Mouse (Mus musculus) forebrain, embryonic 15.5 days (tissue): ENCODE results near the gene Pilrb2. TPM values are rescaled to one million over a fixed set of nuclear protein-coding genes. Genes with fewer than 3 reads are reported as not detected.
"Not testable (repeated sequence)": the region's sequence is repeated elsewhere in the genome, so short reads cannot be mapped to it uniquely, and the experiment has no call there.

Source experiments
- ATAC-seq: fragments of 200-750 bp; cut with Nextera tagmentation; replicated peaks from 2 replicates; pipeline ENCODE4 v1.8.0; 2017; ENCODE audit warnings: mild to moderate bottlenecking, moderate TSS enrichment, moderate library complexity
- H3K27ac ChIP-seq: fragments of 300-500 bp; sonication (generic); replicated peaks from 2 replicates; pipeline ENCODE4 v1.5.1; 2015; ENCODE audit warnings: mild to moderate bottlenecking, inconsistent platforms
- H3K27me3 ChIP-seq: fragments of 300-500 bp; sonication (generic); 2 replicates; pipeline ENCODE4 v1.6.1; 2015; ENCODE audit warnings: inconsistent platforms
- H3K36me3 ChIP-seq: fragments of 300-500 bp; sonication (generic); 2 replicates; pipeline ENCODE4 v1.6.1; 2015; ENCODE audit warnings: mild to moderate bottlenecking, inconsistent platforms
- H3K4me1 ChIP-seq: fragments of 300-500 bp; sonication (generic); 2 replicates; pipeline ENCODE4 v1.6.1; 2015; ENCODE audit warnings: inconsistent platforms
- H3K4me2 ChIP-seq: fragments of 300-500 bp; sonication (generic); replicated peaks from 2 replicates; pipeline ENCODE4 v1.6.1; 2015; ENCODE audit warnings: mild to moderate bottlenecking, inconsistent platforms
- H3K4me3 ChIP-seq: fragments of 300-500 bp; sonication (generic); 2 replicates; pipeline ENCODE4 v1.5.1; 2015; ENCODE audit warnings: mild to moderate bottlenecking, inconsistent platforms
- H3K9ac ChIP-seq: fragments of 300-500 bp; sonication (generic); replicated peaks from 2 replicates; pipeline ENCODE4 v1.6.1; 2015; ENCODE audit warnings: mild to moderate bottlenecking, inconsistent platforms
- H3K9me3 ChIP-seq: fragments of 300-500 bp; sonication (generic); 2 replicates; pipeline ENCODE4 v1.6.1; 2016; ENCODE audit warnings: inconsistent platforms
- WGBS: fragments of 180-500 bp; shearing (Covaris S2); methylation state at CpG from one replicate; pipeline ENCODE4 v1.1.7; 2015; ENCODE audit warnings: mixed read lengths; 5-methylcytosine and 5-hydroxymethylcytosine counted together
- polyA plus RNA-seq: library from polyadenylated mRNA; unstranded; fragments of >200 nt; fragmentation: Nextera tagmentation; extraction: Ambion mirVana; gene quantifications from 2 replicates; pipeline ENCODE4 v1.2.1, GENCODE M21; 2015

The Pilrb2 gene
- not detected in 2 replicates for polyA plus RNA-seq

DNA sequence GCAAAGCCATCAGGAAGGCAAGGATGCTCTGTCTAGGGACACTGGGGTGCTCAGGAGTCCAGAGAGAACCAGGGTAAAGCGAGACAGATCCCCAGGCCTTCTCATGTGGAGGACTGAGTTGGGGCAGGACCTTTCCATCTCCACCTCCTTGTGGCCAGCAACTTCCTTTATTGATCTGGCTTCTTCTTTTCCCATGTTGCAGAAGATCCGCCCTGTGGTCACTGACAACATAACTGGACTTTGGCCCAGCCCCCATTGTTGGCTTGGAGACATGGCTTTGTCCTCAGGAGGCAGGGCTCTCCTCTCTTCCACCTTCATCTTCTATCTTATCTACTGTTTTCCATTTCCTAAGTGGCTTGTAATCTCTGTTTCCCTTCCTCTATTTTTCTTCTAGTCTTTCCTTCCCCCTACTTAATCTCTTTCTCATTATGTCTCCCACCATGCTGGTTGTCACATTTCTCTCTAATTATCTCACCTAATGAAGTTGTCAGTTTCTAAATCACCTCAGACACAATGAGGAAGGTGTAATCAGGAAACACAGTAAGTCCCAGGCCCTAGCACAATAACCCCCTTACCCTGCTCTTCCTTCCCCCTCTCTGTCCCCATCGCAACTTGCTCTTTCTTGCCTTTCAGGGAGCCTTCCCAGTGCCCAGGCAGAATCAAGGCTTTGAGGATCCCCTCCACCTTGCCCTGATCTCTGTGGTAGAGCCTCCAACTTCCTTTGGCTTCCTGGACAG, at the start of gene Pilrb2:
TSS of gene Pilrb2 (minus strand) at position 172 of the 737 bp plus-strand sequence.
- H3K4me3 ChIP-seq, H3K9ac ChIP-seq, ATAC-seq, H3K9me3 ChIP-seq, H3K27ac ChIP-seq, H3K4me1 ChIP-seq, H3K36me3 ChIP-seq, H3K27me3 ChIP-seq, H3K4me2 ChIP-seq: not testable (repeated sequence)
- WGBS, result 73% methylated on average over 3 of the region's 3 CpGs

DNA sequence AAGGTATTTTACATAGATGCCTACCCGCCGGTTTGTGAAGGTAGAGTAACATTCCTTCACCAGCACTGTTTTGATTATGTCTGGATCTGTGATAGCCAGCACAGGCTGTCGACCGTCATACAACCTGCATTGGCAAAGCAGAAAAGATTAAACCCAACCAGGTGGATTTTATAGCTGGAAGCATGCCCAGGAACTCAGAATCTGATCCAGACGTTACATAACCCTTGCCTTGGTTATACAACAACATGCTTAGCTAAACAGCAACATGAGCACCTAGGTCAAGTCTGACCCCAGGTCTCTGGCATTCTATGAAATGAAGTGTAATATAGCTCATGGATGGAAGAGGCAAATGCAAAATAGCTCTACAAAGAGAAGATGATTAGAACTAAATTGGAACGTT, 43.9 kb upstream of the Pilrb2 start:
- Histone ChIP-seq H3K27ac (no peak overlapping the region), H3K36me3 (no peaks in the 10 kb centered on the region), H3K9ac (no peak overlapping the region), H3K27me3 (no peaks in the 10 kb centered on the region), H3K4me2 (no peak overlapping the region), H3K4me1 (no peaks in the 10 kb centered on the region), H3K4me3 (no peak overlapping the region), H3K9me3 (no peaks in the 10 kb centered on the region)
- WGBS, result 79% methylated on average over 6 of the region's 6 CpGs
- ATAC-seq, result no peak

DNA sequence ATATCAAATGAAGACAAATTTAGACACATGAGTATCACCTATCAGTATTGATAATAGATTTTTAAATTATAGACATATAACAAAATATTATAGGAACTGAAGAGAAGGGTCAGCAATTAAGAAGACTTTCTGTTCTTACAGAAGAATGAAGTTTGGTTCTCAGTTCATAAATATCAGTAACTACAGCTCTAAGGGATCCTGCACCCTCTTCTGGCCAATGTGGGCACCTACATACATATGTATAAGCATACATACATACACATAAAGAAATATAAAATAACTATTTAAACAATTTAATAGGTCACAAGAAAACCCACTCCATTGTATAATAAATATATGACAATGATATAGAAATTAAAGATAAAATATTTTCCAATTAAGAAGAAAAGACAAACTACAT, 42.9 kb upstream of the Pilrb2 start:
- Histone ChIP-seq H3K9ac (no peak overlapping the region), H3K9me3 (no peaks in the 10 kb centered on the region), H3K4me1 (no peaks in the 10 kb centered on the region), H3K27ac (no peak overlapping the region), H3K36me3 (no peaks in the 10 kb centered on the region), H3K27me3 (no peaks in the 10 kb centered on the region), H3K4me2 (no peak overlapping the region), H3K4me3 (no peak overlapping the region)
- ATAC-seq, result no peak

DNA sequence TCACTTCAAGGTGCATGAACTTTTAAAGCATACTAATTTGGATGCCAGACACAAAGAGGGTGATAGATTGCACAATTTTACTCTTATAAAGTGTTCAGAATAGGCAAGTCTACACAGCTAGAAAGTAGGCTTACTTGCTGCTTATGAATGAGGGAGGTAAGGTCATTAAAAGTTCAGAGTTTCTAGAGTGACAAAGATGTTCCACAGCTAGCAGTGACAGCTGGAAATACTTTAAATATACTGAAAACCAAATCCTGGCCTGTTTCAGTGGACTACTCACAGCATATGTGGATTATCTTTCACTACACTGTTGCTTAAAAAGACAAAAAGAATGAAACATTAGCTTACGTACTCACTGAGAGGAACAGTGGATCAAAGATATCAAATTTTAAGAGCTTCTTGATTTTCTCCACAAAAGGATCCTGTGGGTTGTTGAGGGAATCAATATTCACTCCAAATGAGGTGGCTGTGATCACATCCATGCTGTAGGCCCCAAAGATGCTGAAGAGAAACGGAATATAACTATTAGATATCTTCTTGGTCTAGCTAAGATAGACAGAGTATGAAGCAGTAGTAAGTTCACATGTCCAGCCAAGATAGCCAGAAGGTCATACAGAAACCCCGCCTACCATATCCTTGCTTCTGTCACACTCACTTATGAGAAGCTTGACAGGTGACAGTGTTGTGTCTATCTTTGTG, 38.1 kb upstream of the Pilrb2 start:
- Histone ChIP-seq H3K4me1 (no peaks in the 10 kb centered on the region), H3K36me3 (no peaks in the 10 kb centered on the region), H3K9me3 (no peaks in the 10 kb centered on the region), H3K9ac (no peak overlapping the region), H3K4me2 (no peak overlapping the region), H3K27me3 (no peaks in the 10 kb centered on the region), H3K27ac (no peak overlapping the region), H3K4me3 (no peak overlapping the region)
- ATAC-seq, result no peak
- 88% methylated on average over 3 of the region's 3 CpGs for WGBS

DNA sequence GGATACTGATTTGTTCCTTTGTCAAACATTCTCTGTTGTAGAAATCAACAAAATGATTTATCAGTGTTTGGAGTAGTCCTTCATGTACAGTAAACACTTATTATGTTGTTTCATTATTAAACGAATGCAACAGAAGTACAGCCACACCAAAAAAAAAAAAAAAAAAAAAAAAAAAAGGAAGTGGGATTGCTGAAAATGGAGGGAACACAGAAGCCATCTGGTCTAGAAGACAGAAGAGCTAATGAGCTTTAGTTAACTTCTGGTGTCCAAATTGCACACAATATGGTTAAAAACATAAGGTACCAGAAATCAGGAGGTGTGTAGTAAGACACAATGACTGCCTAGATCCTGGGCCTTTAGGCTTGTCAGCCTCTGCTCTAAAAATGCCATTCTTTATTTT, 26.2 kb upstream of the Pilrb2 start:
- H3K4me1 ChIP-seq, result no peaks in the 10 kb centered on the region
- no peak overlapping the region for H3K4me2 ChIP-seq
- H3K4me3 ChIP-seq, result no peak overlapping the region
- ATAC-seq, result no peak
- H3K36me3 ChIP-seq, result no peaks in the 10 kb centered on the region
- WGBS, result 58% methylated on average over 1 of the region's 1 CpGs
- 0 out of 2 replicates have a peak, but pooled peaks cover 4% of the 10 kb centered on the region for H3K27me3 ChIP-seq
- H3K9me3 ChIP-seq, result no peaks in the 10 kb centered on the region
- no peak overlapping the region for H3K27ac ChIP-seq
- H3K9ac ChIP-seq, result no peak overlapping the region

DNA sequence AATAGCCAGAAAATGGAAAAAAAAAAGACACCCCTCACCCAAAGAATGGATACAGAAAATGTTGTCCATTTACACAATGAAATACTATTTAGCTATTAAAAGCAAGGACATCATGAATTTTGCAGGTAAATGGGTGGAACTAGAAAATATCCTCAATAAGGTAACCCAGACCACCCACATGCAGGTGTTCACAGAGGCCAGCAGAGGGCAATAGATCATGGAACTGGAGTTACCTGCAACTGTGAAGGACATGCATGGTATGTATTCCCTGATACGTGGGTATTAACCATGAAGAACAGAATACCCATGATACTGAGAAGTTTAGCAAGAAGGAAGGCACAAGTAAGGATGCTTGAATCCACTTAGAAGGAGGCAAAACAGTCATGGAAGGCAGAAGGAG, 21.3 kb upstream of the Pilrb2 start:
- WGBS, result 41% methylated on average over 1 of the region's 1 CpGs
- Histone ChIP-seq H3K27ac (no peak overlapping the region), H3K4me1 (no peaks in the 10 kb centered on the region), H3K36me3 (no peaks in the 10 kb centered on the region), H3K4me3 (no peak overlapping the region), H3K9me3 (no peaks in the 10 kb centered on the region), H3K9ac (no peak overlapping the region), H3K27me3 (0 out of 2 replicates have a peak, but pooled peaks cover 4% of the 10 kb centered on the region), H3K4me2 (no peak overlapping the region)
- no peak for ATAC-seq

DNA sequence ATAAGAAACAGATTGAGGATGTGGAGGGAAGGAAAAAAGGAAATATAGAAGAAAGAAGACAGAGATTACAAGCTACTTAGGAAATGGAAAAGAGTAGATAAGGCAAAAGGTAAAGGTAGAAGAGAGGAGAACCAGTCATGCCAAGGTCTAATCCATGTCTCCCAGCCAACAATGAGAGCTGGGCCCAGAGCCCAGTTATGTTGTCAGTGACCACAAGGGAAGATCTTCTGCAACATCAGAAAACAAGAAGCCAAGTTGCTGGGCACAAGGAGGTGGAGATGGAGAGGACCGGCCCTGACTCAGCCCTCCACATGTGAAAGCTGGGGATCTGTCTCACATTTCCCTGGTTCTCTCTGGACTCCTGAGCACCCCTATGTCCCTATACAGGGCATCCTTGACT, 16.1 kb upstream of the Pilrb2 start:
- Histone ChIP-seq H3K27ac (no peak overlapping the region), H3K36me3 (no peaks in the 10 kb centered on the region), H3K27me3 (no peaks in the 10 kb centered on the region), H3K4me2 (no peak overlapping the region), H3K4me3 (no peak overlapping the region), H3K9me3 (no peaks in the 10 kb centered on the region), H3K9ac (no peak overlapping the region), H3K4me1 (no peaks in the 10 kb centered on the region)
- 95% methylated on average over 1 of the region's 1 CpGs for WGBS
- ATAC-seq, result no peak

DNA sequence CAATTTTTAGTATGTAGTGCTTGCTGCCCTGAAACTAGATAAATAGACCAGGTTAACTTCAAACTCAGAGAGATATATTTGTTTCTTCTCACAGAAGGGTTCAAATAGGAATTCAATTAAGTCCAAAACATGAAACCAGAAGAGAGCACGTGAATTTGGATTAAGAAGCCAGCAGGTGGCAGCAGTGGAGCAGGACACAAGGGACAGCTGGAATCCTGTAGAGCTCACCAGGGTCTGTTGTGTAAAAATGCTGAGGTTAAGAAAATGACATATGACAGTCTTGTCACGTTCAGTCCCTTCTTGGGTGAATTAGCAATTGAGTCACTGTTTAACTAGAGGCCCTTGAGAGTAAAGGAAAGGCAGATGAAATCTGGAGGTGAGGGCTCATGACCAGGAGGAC, 14.3 kb upstream of the Pilrb2 start:
- Histone ChIP-seq H3K4me2 (no peak overlapping the region), H3K36me3 (no peaks in the 10 kb centered on the region), H3K4me3 (no peak overlapping the region), H3K9me3 (no peaks in the 10 kb centered on the region), H3K9ac (no peak overlapping the region), H3K27ac (no peak overlapping the region), H3K4me1 (no peaks in the 10 kb centered on the region), H3K27me3 (no peaks in the 10 kb centered on the region)
- ATAC-seq, result no peak
- 12% methylated on average over 2 of the region's 2 CpGs for WGBS

DNA sequence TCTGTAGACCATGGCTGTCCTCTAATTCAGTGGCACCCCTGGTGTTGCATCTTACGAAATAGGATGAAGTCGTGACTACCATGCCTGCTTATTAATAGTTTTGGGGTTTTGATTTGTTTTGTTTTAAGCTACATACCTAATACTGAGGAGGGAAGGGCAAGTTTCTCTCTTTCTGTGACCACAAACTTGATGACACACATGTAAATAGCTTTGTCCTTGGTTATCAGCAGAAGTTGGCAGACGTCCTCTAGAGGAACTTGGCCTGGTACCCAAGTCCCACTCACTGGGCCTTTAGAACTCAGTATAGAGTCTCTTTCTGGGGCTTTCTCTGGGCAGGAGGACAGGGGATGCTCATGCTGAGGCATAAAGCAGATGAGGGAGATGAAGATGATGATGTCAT, 11.7 kb upstream of the Pilrb2 start:
- Histone ChIP-seq H3K27me3 (no peaks in the 10 kb centered on the region), H3K4me1 (no peaks in the 10 kb centered on the region), H3K36me3 (no peaks in the 10 kb centered on the region), H3K9me3 (no peaks in the 10 kb centered on the region), H3K4me3 (no peak overlapping the region), H3K27ac (no peak overlapping the region), H3K4me2 (no peak overlapping the region), H3K9ac (no peak overlapping the region)
- WGBS, result 87% methylated on average over 3 of the region's 3 CpGs
- ATAC-seq, result no peak

DNA sequence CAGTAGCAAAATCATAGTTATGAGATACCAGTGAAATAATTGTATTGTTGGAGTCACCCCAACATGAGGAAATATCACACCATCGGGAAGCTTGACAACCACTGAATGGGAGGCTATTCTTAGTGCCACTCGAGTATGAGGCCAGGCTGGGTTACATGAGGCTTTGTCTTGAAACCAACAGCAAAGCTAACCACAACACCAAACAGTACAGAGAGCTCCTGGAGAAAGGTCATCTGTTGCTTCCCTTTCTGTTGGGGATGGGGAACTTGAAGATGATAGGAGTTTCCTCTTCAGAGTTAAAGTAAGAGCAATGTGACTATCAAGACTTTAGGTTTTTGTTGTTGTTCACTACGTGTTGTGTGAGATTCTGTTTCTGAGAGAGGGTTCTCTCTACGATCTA, 11.3 kb upstream of the Pilrb2 start:
- H3K4me1 ChIP-seq, result no peaks in the 10 kb centered on the region
- ATAC-seq, result no peak
- no peak overlapping the region for H3K4me3 ChIP-seq
- no peak overlapping the region for H3K9ac ChIP-seq
- no peaks in the 10 kb centered on the region for H3K36me3 ChIP-seq
- 78% methylated on average over 4 of the region's 4 CpGs for WGBS
- no peak overlapping the region for H3K27ac ChIP-seq
- no peaks in the 10 kb centered on the region for H3K27me3 ChIP-seq
- H3K9me3 ChIP-seq, result no peaks in the 10 kb centered on the region
- no peak overlapping the region for H3K4me2 ChIP-seq

DNA sequence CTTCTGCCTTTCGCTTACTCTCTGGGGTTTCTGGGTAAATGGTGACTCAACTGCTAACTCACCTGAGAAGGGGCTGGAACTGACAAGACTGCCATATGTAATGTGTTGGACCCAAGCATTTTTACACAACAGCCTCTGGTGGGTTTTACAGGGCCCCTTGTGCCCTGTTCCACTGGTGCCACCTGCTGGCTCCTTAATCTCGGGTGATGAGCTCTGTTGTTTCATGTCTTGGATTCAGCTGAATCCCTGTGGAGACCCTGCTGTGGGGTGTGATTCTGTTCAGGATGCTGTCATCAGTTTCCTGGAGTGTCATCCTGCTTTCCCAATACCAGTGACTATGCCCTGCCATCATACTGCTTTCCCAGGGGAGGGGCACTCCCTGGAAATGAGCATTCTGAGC, 6.2 kb upstream of the Pilrb2 start:
- H3K4me2 ChIP-seq, result no peak overlapping the region
- H3K9me3 ChIP-seq, result no peaks in the 10 kb centered on the region
- no peak overlapping the region for H3K27ac ChIP-seq
- H3K27me3 ChIP-seq, result no peaks in the 10 kb centered on the region
- H3K4me1 ChIP-seq, result no peaks in the 10 kb centered on the region
- WGBS, result 60% methylated on average over 2 of the region's 2 CpGs
- ATAC-seq, result no peak
- no peak overlapping the region for H3K4me3 ChIP-seq
- H3K36me3 ChIP-seq, result no peaks in the 10 kb centered on the region
- no peak overlapping the region for H3K9ac ChIP-seq

DNA sequence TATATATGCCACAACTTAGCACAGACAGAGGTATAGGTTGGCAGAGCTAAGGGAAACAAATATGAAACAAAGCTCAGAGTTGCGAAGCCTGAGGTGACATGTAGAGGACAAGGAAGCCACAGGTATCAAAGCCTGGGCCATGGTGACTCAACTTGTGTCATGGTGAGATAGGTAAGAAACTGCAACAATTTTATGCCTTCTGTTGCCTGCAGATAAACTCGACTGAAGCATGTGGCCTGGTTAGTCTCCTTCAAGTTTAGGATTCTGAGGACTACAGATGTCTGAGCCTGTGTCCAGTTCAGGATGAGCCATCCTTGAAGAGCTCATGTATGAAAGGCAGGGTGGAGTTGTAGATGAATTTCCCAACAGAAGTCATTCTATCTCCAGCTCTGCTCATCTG, 3.4 kb upstream of the Pilrb2 start:
- Histone ChIP-seq H3K27ac (no peak overlapping the region), H3K4me1 (no peaks in the 10 kb centered on the region), H3K27me3 (no peaks in the 10 kb centered on the region), H3K4me3 (no peak overlapping the region), H3K9ac (no peak overlapping the region), H3K36me3 (no peaks in the 10 kb centered on the region), H3K9me3 (no peaks in the 10 kb centered on the region), H3K4me2 (no peak overlapping the region)
- ATAC-seq, result no peak
- WGBS, result 89% methylated on average over 2 of the region's 2 CpGs

DNA sequence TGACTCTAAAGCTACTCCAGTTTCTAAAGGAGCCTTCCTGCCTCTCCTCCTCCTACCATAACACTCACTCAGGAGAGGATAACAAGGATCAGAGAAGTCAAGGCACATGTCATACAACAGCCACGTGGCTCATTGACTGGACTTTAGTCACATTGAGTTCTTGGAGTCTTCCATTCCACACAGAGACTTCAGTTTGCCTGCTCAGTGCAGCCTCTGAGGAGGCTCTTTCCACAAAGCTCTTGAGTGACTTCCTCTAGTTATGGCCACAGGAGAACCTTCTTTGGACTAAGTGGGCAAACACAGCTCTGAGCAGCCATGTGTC, 727 bp upstream of the Pilrb2 start:
- WGBS, result 43% methylated on average over 1 of the region's 1 CpGs
- H3K9ac ChIP-seq, H3K27ac ChIP-seq, H3K4me1 ChIP-seq, ATAC-seq, H3K9me3 ChIP-seq, H3K27me3 ChIP-seq, H3K4me2 ChIP-seq, H3K36me3 ChIP-seq, H3K4me3 ChIP-seq: not testable (repeated sequence)
